Mouse (Mus musculus): ENCODE measurements around the gene Haao.

- TF ChIP-seq ZNF384 (IDR thresholded peaks at IDR 0.05; ENCODE audit: low read depth, low read length) (no peak), ZC3H11A (IDR thresholded peaks at IDR 0.05; ENCODE audit: borderline replicate concordance, low read depth, low read length) (no peak), HCFC1 (IDR thresholded peaks at IDR 0.05; ENCODE audit: borderline replicate concordance, insufficient read depth, low read length) (no peak)
These were observed 25.8 kb upstream of the Haao start for GRCm38 (mm10) chr17:83873363-83874141.
